Mouse (Mus musculus): ENCODE results near the gene Gm960.
"Not testable (repeated sequence)": the region's sequence is repeated elsewhere in the genome, so short reads cannot be mapped to it uniquely, and the experiment has no call there.

Gm960 gene

GRCm38 (mm10) chr19:4596071-4596470 is 102.4 kb downstream of the Gm960 start:
- no peak for DNase-seq (ENCODE audit: extremely low read depth, low read depth)

GRCm38 (mm10) chr19:4593792-4594522 is 104.5 kb downstream of the Gm960 start:
- DNase-seq (ENCODE audit: extremely low read depth, low read depth) = no peak

DNA sequence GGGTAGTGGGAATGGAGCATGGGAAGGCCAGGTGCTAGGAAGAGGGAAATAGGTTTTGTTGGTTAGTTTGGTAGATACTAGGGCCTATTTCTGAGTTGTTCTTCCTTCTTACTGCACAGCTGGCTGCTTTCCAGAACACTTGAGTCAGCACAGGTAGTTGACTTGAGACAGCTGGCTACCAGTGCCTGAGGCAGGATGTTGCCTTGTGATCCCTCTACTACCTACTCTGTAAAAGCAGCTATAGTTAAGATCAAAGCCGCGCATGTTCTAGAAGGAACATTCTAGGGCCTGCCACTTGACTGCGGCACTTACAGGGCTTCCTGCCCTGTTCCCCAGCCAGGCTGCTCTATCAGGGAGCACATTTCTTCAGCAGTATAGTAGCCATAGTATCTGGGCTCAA is 108.4 kb downstream of the Gm960 start:
- DNase-seq (ENCODE audit: extremely low read depth, low read depth) = no peak

DNA sequence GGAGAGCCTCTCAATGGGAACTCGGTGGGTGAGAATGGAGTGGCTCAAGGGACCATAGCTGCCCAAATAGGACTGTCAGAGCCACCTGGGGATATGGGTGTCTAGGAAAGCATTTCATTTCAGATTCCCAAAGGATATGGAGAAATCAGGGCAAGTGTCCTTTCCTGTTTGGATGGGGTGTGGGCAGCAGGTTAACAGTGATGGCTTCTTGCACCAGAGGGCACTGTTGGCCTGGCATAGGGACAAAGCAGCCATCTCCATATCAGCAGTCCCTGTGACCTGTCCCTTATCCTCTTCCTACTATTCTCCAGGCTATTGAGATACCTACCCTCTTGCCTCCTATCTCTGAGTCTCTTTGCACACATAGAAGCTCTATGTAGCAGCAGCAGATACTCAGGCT is 109.4 kb downstream of the Gm960 start:
- no peak for DNase-seq (ENCODE audit: extremely low read depth, low read depth)

DNA sequence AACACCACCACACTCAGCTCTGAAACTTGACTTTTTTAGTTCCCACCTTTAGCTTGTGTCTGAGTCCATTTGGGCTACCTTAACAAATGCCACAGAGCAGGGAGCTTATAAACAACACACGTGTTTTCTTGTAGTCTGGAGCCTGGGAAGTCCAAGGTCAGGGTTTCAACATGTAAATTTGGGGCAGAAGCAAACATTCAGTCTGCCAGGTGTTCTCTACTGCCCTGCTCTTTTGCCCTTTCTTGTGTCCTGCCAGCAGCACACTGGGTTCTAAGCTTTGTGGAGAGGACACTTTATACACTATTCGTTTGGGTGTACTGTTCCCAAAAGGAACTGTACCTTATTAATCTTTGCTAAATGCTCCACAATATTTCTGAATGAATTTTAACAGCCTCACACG is 110.0 kb downstream of the Gm960 start:
- no peak for DNase-seq (ENCODE audit: extremely low read depth, low read depth)

- DNase-seq (ENCODE audit: extremely low read depth, low read depth) = no peak
These were observed 111.0 kb downstream of the Gm960 start for GRCm38 (mm10) chr19:4587426-4587825.

GRCm38 (mm10) chr19:4586783-4587182 is 111.7 kb downstream of the Gm960 start:
- DNase-seq (ENCODE audit: extremely low read depth, low read depth) = not testable (repeated sequence)

GRCm38 (mm10) chr19:4583856-4584255 is 114.6 kb downstream of the Gm960 start:
- DNase-seq (ENCODE audit: extremely low read depth, low read depth) = no peak

DNA sequence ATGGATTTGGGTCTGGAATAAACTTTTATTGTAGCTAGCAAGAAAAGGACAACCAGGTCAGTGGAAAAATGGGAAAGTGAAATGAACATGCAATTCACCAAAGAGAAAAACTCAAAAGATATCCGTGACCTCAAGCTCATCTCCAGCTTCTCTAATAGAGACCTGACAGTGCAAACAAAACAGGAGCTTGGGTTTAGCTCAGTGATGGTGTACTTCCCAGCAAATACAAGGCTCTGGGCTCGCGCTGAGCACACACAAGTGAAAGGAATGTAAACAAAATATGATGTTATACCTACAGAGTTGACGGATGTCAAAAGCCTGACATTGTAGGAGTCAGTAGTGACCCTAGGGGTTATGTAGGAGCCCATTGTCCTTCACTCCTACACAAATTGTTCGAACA is 119.2 kb downstream of the Gm960 start:
- DNase-seq (ENCODE audit: extremely low read depth, low read depth) = no peak

DNA sequence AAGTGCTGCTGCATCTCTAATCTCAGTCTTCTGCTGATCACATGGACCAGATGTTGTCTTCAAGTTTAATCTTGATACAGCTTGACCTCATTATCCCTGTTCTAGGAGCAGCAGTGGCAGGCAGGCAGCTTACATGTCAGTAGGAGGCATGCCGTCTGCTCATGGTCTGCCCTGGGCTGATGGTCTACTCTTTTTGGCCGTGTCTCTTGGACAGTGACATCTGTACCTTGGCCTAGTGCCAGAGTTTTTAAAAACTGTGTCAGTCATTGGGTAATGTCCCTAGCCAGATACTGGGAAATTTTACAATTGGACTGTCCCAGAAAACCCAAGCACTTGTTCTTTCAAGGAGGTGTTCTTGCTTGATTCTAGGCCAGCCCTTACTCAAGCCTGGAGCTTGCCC is 119.7 kb downstream of the Gm960 start:
- no peak for DNase-seq (ENCODE audit: extremely low read depth, low read depth)
